Mouse (Mus musculus): ENCODE measurements around the gene Parvg.

Parvg gene

GRCm38 (mm10) chr15:84349915-84350738 is 26.3 kb downstream of the Parvg start:
- DNase-seq (ENCODE audit: extremely low read depth, low read depth) = no peak

- no peak for DNase-seq (ENCODE audit: extremely low read depth, low read depth)
Observed at GRCm38 (mm10) chr15:84351342-84351741, 27.5 kb downstream of the Parvg start.

GRCm38 (mm10) chr15:84351915-84352844 is 28.4 kb downstream of the Parvg start:
- DNase-seq (ENCODE audit: extremely low read depth, low read depth) = no peak

- no peak for DNase-seq (ENCODE audit: extremely low read depth, low read depth)
Observed at GRCm38 (mm10) chr15:84355081-84355480, 31.3 kb downstream of the Parvg start.

- DNase-seq (ENCODE audit: extremely low read depth, low read depth) = no peak
Observed at GRCm38 (mm10) chr15:84364746-84365145, 40.9 kb downstream of the Parvg start.

- DNase-seq (ENCODE audit: extremely low read depth, low read depth) = no peak
Observed at GRCm38 (mm10) chr15:84365675-84366381, 42.0 kb downstream of the Parvg start.

GRCm38 (mm10) chr15:84366574-84366989 is 42.8 kb downstream of the Parvg start:
- no peak for DNase-seq (ENCODE audit: extremely low read depth, low read depth)

- DNase-seq (ENCODE audit: extremely low read depth, low read depth) = no peak
Observed at GRCm38 (mm10) chr15:84367402-84367801, 43.6 kb downstream of the Parvg start.

GRCm38 (mm10) chr15:84372801-84373200 is 49.0 kb downstream of the Parvg start:
- DNase-seq (ENCODE audit: extremely low read depth, low read depth) = no peak

GRCm38 (mm10) chr15:84378734-84379133 is 54.9 kb downstream of the Parvg start:
- DNase-seq (ENCODE audit: extremely low read depth, low read depth) = no peak

- no peak for DNase-seq (ENCODE audit: extremely low read depth, low read depth)
Observed at GRCm38 (mm10) chr15:84380181-84380580, 56.4 kb downstream of the Parvg start.

- no peak for DNase-seq (ENCODE audit: extremely low read depth, low read depth)
Observed at GRCm38 (mm10) chr15:84384066-84384465, 60.2 kb downstream of the Parvg start.

GRCm38 (mm10) chr15:84385995-84386565 is 62.3 kb downstream of the Parvg start:
- no peak for DNase-seq (ENCODE audit: extremely low read depth, low read depth)

GRCm38 (mm10) chr15:84388698-84389131 is 64.9 kb downstream of the Parvg start:
- DNase-seq (ENCODE audit: extremely low read depth, low read depth) = no peak

- DNase-seq (ENCODE audit: extremely low read depth, low read depth) = no peak
Observed at GRCm38 (mm10) chr15:84392131-84392530, 68.3 kb downstream of the Parvg start.

Measured in MEL-GATA-1-ER (cell line).